Mouse (Mus musculus): ENCODE results near the gene E030030I06Rik. TPM values are rescaled to one million over a fixed set of nuclear protein-coding genes. Genes with fewer than 3 reads are reported as not detected.
"Not testable (repeated sequence)": the region's sequence is repeated elsewhere in the genome, so short reads cannot be mapped to it uniquely, and the experiment has no call there.

Gene E030030I06Rik
- 13.5 and 15.6 TPM in 2 replicates for polyA plus RNA-seq (2016; fragmentation: Nextera tagmentation; extraction: Ambion mirVana)

- Histone ChIP-seq H3K27me3 (peaks cover 38% of the 10 kb centered on the region), H3K27ac (peak within 1 kb of the TSS; percentile 40; the same call in 1 of the 2 replicates), H3K36me3 (no peaks in the 10 kb centered on the region), H3K4me3 (peak within 1 kb of the TSS; percentile 59), H3K9ac (peak within 1 kb of the TSS; percentile 68), H3K4me2 (replicated peaks) (peak within 1 kb of the TSS; percentile 89), H3K4me1 (peaks cover 15% of the 10 kb centered on the region), H3K9me3 (replicated peaks) (no peaks in the 10 kb centered on the region)
- ATAC-seq (ENCODE audit: low FRiP score) = peak; percentile 62
- 1% methylated on average over 37 of the region's 37 CpGs for WGBS
These were observed at the start of gene E030030I06Rik for GRCm38 (mm10) chr10:22149073-22149690. E030030I06Rik (minus strand) TSS chr10:22149270.

DNA sequence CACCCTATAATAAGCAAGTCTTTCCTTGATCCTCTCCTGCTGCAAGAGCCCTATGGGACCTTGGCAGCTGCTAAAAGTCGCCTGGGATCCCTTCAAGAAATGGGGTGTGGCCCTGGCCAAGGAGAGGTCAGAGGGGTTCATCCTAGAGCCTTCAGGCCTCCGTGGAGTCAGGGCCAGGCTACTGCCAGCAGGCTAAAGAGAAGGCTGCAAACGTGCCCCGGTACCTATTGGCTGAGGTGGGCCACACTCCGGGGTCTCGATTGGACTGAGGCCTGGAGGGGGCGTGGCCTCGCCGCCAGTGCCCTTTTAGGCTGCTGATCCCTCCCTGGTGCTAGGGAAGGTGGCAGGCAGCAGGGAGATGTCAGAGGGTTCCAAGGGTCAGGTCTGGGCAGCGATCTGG lies 42.0 kb upstream of the E030030I06Rik start:
- H3K36me3 ChIP-seq; H3K9ac ChIP-seq; H3K4me3 ChIP-seq; H3K27ac ChIP-seq; H3K27me3 ChIP-seq; H3K9me3 ChIP-seq (replicated peaks); H3K4me1 ChIP-seq: not testable (repeated sequence)
- 5% methylated on average over 8 of the region's 10 CpGs for WGBS
- peak overlapping the region; percentile 33 for H3K4me2 ChIP-seq (replicated peaks)
- peak; percentile 87 for ATAC-seq (ENCODE audit: low FRiP score)

DNA sequence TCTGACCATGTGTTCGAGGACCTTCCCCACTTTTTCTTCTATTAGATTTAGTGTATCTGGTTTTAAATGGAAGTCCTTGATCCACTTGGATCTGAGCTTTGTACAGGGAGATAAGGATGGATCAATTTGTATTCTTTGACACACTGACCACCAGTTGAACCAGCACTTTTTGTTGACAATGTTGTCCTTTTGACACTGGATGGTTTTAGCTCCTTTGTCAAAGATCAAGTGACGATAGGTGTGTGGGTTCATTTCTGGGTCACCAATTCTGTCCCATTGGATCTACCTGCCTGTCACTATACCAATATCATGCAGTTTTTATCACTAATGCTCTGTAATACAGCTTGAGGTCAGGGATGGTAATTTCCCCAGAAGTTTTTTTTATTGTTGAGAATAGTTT lies 27.4 kb upstream of the E030030I06Rik start:
- WGBS = 92% methylated on average over 2 of the region's 2 CpGs
- not testable (repeated sequence) for H3K27ac ChIP-seq; ATAC-seq (ENCODE audit: low FRiP score); H3K4me1 ChIP-seq; H3K4me2 ChIP-seq (replicated peaks); H3K9ac ChIP-seq; H3K27me3 ChIP-seq; H3K4me3 ChIP-seq; H3K9me3 ChIP-seq (replicated peaks); H3K36me3 ChIP-seq

DNA sequence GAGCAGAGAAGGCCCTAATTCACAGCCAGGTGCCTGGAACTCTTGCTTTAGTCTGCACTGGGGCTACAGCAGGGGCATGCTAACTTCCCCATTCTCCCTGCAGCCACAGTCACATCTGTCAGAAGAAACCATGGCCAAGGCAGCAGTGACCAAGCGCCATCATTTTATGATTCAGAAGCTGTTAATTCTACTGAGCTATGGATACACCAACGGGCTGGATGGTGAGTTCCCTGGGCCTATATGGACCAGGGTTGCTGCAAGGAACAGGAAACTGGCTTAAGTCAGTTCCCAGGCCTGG lies 25.1 kb upstream of the E030030I06Rik start:
- not testable (repeated sequence) for H3K9me3 ChIP-seq (replicated peaks); ATAC-seq (ENCODE audit: low FRiP score)

GRCm38 (mm10) chr10:22173335-22174189 lies 24.5 kb upstream of the E030030I06Rik start:
- H3K9ac ChIP-seq; H3K36me3 ChIP-seq; H3K4me1 ChIP-seq; H3K9me3 ChIP-seq (replicated peaks); H3K27me3 ChIP-seq; H3K4me3 ChIP-seq; H3K27ac ChIP-seq: not testable (repeated sequence)
- WGBS = 15% methylated on average over 14 of the region's 17 CpGs
- peak overlapping the region; percentile 34 for H3K4me2 ChIP-seq (replicated peaks)
- peak; percentile 66; the same call in 1 of the 2 replicates for ATAC-seq (ENCODE audit: low FRiP score)

More for the DNA sequence above, 25.1 kb upstream of the E030030I06Rik start:
- H3K27me3 ChIP-seq; H3K4me2 ChIP-seq (replicated peaks); H3K27ac ChIP-seq; H3K4me1 ChIP-seq; H3K36me3 ChIP-seq; H3K4me3 ChIP-seq; H3K9ac ChIP-seq: not testable (repeated sequence)
- WGBS = 69% methylated on average over 2 of the region's 2 CpGs

DNA sequence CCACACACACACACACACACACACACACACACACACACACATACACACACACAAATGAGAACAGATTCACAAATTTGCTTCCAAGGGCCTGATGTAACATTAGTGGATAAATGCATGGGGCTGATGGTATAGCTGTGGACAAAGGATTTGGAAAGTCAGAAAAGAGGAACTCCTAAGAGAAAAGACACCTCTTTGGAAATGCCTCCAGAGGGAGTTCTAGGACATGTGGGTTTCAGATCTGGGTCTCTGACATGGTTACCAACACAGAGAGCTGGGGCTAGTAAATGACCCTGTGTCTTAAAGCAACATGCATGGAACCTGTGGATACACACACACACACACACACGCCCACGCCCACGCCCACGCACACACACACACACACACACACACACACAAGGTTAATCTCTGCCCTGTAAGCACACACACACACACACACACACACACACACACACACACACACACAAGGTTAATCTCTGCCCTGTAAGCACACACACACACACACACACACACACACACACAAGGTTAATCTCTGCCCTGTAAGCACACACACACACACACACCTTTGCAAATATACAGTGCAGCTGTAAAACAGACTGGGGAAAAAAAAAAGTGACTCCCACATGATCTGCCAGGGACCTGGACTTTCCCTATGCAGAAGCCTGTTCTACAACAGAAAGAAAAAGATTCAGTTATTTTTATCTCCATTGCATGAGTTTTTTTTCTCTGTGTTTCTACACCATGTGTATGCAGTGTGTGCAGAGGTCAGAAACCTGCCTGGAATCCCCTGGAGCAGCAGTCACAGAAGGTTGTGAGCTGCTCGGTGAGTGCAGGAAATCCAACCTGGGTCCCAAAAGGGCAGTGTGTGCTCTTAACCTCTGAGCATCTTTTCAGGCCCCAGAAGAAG lies 23.6 kb upstream of the E030030I06Rik start:
- H3K4me1 ChIP-seq; H3K9ac ChIP-seq; H3K27ac ChIP-seq; H3K36me3 ChIP-seq; H3K9me3 ChIP-seq (replicated peaks); H3K27me3 ChIP-seq; H3K4me3 ChIP-seq; ATAC-seq (ENCODE audit: low FRiP score): not testable (repeated sequence)
- H3K4me2 ChIP-seq (replicated peaks) = peak overlapping the region; percentile 34
- 58% methylated on average over 5 of the region's 5 CpGs for WGBS

DNA sequence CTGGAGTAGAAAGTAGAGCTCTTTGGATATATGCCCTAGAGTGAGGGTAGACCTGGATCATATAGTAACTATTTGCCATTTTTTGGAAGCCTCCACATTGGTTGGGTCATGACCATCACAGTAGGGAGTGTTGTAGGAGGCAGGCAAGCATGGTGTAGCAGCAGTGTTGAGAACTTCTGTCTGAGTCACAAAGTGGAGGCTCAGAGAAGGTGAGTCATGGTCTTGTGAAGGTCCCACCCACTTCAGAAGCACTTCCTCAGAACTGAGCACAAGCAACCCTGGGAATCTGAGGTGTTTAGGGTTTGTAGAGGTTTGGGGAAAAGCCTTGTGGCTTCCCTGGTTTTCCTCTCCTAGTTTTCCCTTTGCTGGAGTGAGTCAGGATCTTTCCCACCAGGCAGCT lies 20.0 kb upstream of the E030030I06Rik start:
- not testable (repeated sequence) for H3K4me2 ChIP-seq (replicated peaks); ATAC-seq (ENCODE audit: low FRiP score); H3K27ac ChIP-seq

GRCm38 (mm10) chr10:22167061-22167460 lies 18.0 kb upstream of the E030030I06Rik start:
- not testable (repeated sequence) for ATAC-seq (ENCODE audit: low FRiP score); H3K9me3 ChIP-seq (replicated peaks); H3K36me3 ChIP-seq; H3K27me3 ChIP-seq; H3K4me1 ChIP-seq; H3K9ac ChIP-seq; H3K4me3 ChIP-seq; H3K4me2 ChIP-seq (replicated peaks); H3K27ac ChIP-seq
- WGBS = 73% methylated on average over 1 of the region's 1 CpGs

More for the DNA sequence above, 20.0 kb upstream of the E030030I06Rik start:
- H3K4me3 ChIP-seq; H3K9ac ChIP-seq; H3K36me3 ChIP-seq; H3K27me3 ChIP-seq; H3K4me1 ChIP-seq; H3K9me3 ChIP-seq (replicated peaks): not testable (repeated sequence)

DNA sequence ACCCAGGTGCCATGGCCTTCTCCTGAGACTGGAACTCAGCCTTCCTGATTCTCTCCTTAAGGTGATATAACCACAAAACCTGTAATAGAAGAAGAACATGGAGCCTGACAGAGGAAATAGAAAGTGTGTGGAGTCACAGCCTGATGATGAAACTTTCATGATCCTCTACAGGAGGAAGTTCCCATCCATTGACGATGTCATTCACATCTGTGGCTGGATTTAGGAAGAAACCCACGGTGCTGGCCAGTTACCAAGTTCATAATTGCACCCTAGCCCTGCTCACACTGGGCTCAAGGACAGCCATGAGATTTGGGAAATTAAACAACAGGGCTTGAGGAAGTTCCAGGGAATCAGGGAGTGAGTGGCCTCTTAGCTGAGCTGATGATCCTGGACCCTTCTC lies 17.0 kb upstream of the E030030I06Rik start:
- not testable (repeated sequence) for H3K36me3 ChIP-seq; H3K4me2 ChIP-seq (replicated peaks); ATAC-seq (ENCODE audit: low FRiP score); H3K4me1 ChIP-seq; H3K27ac ChIP-seq; H3K4me3 ChIP-seq; H3K9ac ChIP-seq; H3K9me3 ChIP-seq (replicated peaks)
- WGBS = 88% methylated on average over 2 of the region's 2 CpGs
- peaks cover 11% of the 10 kb centered on the region for H3K27me3 ChIP-seq

- H3K36me3 ChIP-seq = not testable (repeated sequence)
- 60% methylated on average over 5 of the region's 5 CpGs for WGBS
- peaks cover 15% of the 10 kb centered on the region for H3K27me3 ChIP-seq
These were observed 16.4 kb upstream of the E030030I06Rik start for GRCm38 (mm10) chr10:22165328-22166003.

GRCm38 (mm10) chr10:22163705-22164583 lies 14.9 kb upstream of the E030030I06Rik start:
- H3K4me2 ChIP-seq (replicated peaks) = peak overlapping the region; percentile 37
- H3K27me3 ChIP-seq = peaks cover 26% of the 10 kb centered on the region
- H3K27ac ChIP-seq; H3K4me1 ChIP-seq; H3K9ac ChIP-seq; H3K4me3 ChIP-seq; H3K36me3 ChIP-seq; H3K9me3 ChIP-seq (replicated peaks): not testable (repeated sequence)
- WGBS = 41% methylated on average over 15 of the region's 16 CpGs
- ATAC-seq (ENCODE audit: low FRiP score) = peak; percentile 37; the same call in 1 of the 2 replicates

More at GRCm38 (mm10) chr10:22165328-22166003, 16.4 kb upstream of the E030030I06Rik start:
- H3K4me1 ChIP-seq; H3K4me2 ChIP-seq (replicated peaks); H3K4me3 ChIP-seq; ATAC-seq (ENCODE audit: low FRiP score); H3K9me3 ChIP-seq (replicated peaks); H3K27ac ChIP-seq; H3K9ac ChIP-seq: not testable (repeated sequence)
